Mouse (Mus musculus) hematopoietic multipotent progenitor cell, adult 10-12 weeks (in vitro differentiated cells): ENCODE results near the gene Cdh7. TPM values are rescaled to one million over a fixed set of nuclear protein-coding genes. Genes with fewer than 3 reads are reported as not detected.

Experiments used
- polyA plus RNA-seq: library from polyadenylated mRNA; stranded (reverse); fragments of >175 nt; gene quantifications from 2 replicates; pipeline ENCODE4 v1.2.3, GENCODE M21; 2012; ENCODE audit warnings: low replicate concordance

Gene Cdh7
- not detected in 2 replicates for polyA plus RNA-seq

GRCm38 (mm10) chr1:109982064-109982808, at the start of gene Cdh7:
Gene Cdh7 (plus strand): TSS chr1:109982431.

